Mouse (Mus musculus): Measurements from ENCODE around the gene Nrxn3.

- no peak for TF ChIP-seq POLR2A (IDR thresholded peaks at IDR 0.05; ENCODE audit: low read depth, low read length)
- no peak for TF ChIP-seq CTCF (IDR thresholded peaks at IDR 0.05; ENCODE audit: borderline replicate concordance, insufficient read depth, low read length)
Observed at GRCm38 (mm10) chr12:89290736-89291574, 568.3 kb downstream of the Nrxn3 start.
